ENCODE assay signal across 8 mouse cellular contexts in genomic region chr5:65763088-65763915, GRCm38 (mm10). TPM values are rescaled to one million over a fixed set of nuclear protein-coding genes. Genes with fewer than 3 reads are reported as not detected.
A peak's percentile ranks its signal among the peaks of the same experiment; 100 is the strongest.
DNase-seq lines count a peak whose midpoint lies in the region; ATAC-seq and TF ChIP-seq lines count a peak whose summit lies in the region.

N4bp2 (plus strand) TSS chr5:65763521.

- peak within 1 kb of the TSS; percentile 92 for H3K4me2 ChIP-seq in heart, embryonic 13.5 days
- peak within 1 kb of the TSS; percentile 94 for H3K4me2 ChIP-seq in kidney, postnatal 0 days (ENCODE audit: low read length)
- H3K4me2 ChIP-seq in liver, embryonic 12.5 days = peak within 1 kb of the TSS; percentile 96
- peak within 1 kb of the TSS; percentile 68 for H3K4me2 ChIP-seq in stomach, embryonic 15.5 days

- under 1% methylated on average over 73 of the region's 80 CpGs for WGBS in heart, embryonic 13.5 days
- WGBS in kidney, postnatal 0 days = under 1% methylated on average over 54 of the region's 80 CpGs
- WGBS in liver, embryonic 12.5 days (ENCODE audit: insufficient replicate concordance) = 6% methylated on average over 64 of the region's 80 CpGs
- under 1% methylated on average over 71 of the region's 80 CpGs for WGBS in stomach, embryonic 15.5 days

- peaks cover 25% of the 10 kb centered on the region for H3K4me1 ChIP-seq in heart, embryonic 13.5 days
- no peaks in the 10 kb centered on the region for H3K4me1 ChIP-seq in kidney, postnatal 0 days (replicated peaks; ENCODE audit: insufficient read depth, low read length)
- peaks cover 37% of the 10 kb centered on the region for H3K4me1 ChIP-seq in liver, embryonic 12.5 days
- peaks cover 6% of the 10 kb centered on the region for H3K4me1 ChIP-seq in stomach, embryonic 15.5 days

- no peak for TF ChIP-seq CTCF in kidney, postnatal 0 days (IDR thresholded peaks at IDR 0.05; ENCODE audit: low read depth)

- peaks cover 4% of the 10 kb centered on the region for H3K36me3 ChIP-seq in heart, embryonic 13.5 days
- H3K36me3 ChIP-seq in kidney, postnatal 0 days (ENCODE audit: insufficient read depth, low read length) = no peaks in the 10 kb centered on the region
- peaks cover 11% of the 10 kb centered on the region for H3K36me3 ChIP-seq in liver, embryonic 12.5 days
- H3K36me3 ChIP-seq in stomach, embryonic 15.5 days = no peaks in the 10 kb centered on the region

- peak within 1 kb of the TSS; percentile 96 for H3K9ac ChIP-seq in heart, embryonic 13.5 days
- H3K9ac ChIP-seq in kidney, postnatal 0 days (ENCODE audit: low read depth, low read length) = peak within 1 kb of the TSS; percentile 96
- H3K9ac ChIP-seq in liver, embryonic 12.5 days = peak within 1 kb of the TSS; percentile 95
- peak within 1 kb of the TSS; percentile 98 for H3K9ac ChIP-seq in stomach, embryonic 15.5 days

- H3K4me3 ChIP-seq in heart, embryonic 13.5 days = peak within 1 kb of the TSS; percentile 77
- peak within 1 kb of the TSS; percentile 77 for H3K4me3 ChIP-seq in kidney, postnatal 0 days (replicated peaks; ENCODE audit: low read depth, low read length)
- H3K4me3 ChIP-seq in liver, embryonic 12.5 days = peak within 1 kb of the TSS; percentile 81
- H3K4me3 ChIP-seq in stomach, embryonic 15.5 days (replicated peaks) = peak within 1 kb of the TSS; percentile 92

- DNase-seq in B cell, adult 2 months = peak; percentile 76 to 78
- peak; percentile 36 for DNase-seq in brain, embryonic 18.5 days (ENCODE audit: low read depth, low spot score)
- peak; percentile 87 for DNase-seq in kidney, postnatal 0 days (ENCODE audit: low spot score)
- peak; percentile 64 for DNase-seq in naive thymus-derived CD4-positive, alpha-beta T cell, adult 2 months (ENCODE audit: low read depth)

- peak; percentile 51 for ATAC-seq in erythroid progenitor cell, adult 5-6 weeks (replicated peaks; ENCODE audit: low FRiP score, poor library complexity, severe bottlenecking)
- peak; percentile 19; the same call in 1 of the 2 replicates for ATAC-seq in heart, embryonic 13.5 days (ENCODE audit: extremely low read depth, insufficient number of reproducible peaks, low FRiP score, low TSS enrichment)
- peak; percentile 38 for ATAC-seq in kidney, postnatal 0 days (replicated peaks; ENCODE audit: low FRiP score, low read depth)
- ATAC-seq in liver, embryonic 12.5 days = peak; percentile 56
- ATAC-seq in stomach, embryonic 15.5 days (ENCODE audit: insufficient read depth, low FRiP score, low read depth) = peak; percentile 32

- H3K9me3 ChIP-seq in heart, embryonic 13.5 days = no peaks in the 10 kb centered on the region
- H3K9me3 ChIP-seq in kidney, postnatal 0 days (replicated peaks; ENCODE audit: low read length) = no peaks in the 10 kb centered on the region
- no peaks in the 10 kb centered on the region for H3K9me3 ChIP-seq in liver, embryonic 12.5 days (replicated peaks)
- no peaks in the 10 kb centered on the region for H3K9me3 ChIP-seq in stomach, embryonic 15.5 days

- H3K27me3 ChIP-seq in heart, embryonic 13.5 days (replicated peaks) = no peaks in the 10 kb centered on the region
- no peaks in the 10 kb centered on the region for H3K27me3 ChIP-seq in kidney, postnatal 0 days (ENCODE audit: insufficient read depth, low read length)
- no peaks in the 10 kb centered on the region for H3K27me3 ChIP-seq in liver, embryonic 12.5 days (replicated peaks)
- no peaks in the 10 kb centered on the region for H3K27me3 ChIP-seq in stomach, embryonic 15.5 days (replicated peaks)

- H3K27ac ChIP-seq in heart, embryonic 13.5 days (replicated peaks) = peak within 1 kb of the TSS; percentile 100
- H3K27ac ChIP-seq in kidney, postnatal 0 days = peak within 1 kb of the TSS; percentile 99
- peak within 1 kb of the TSS; percentile 98 for H3K27ac ChIP-seq in liver, embryonic 12.5 days
- peak within 1 kb of the TSS; percentile 100 for H3K27ac ChIP-seq in stomach, embryonic 15.5 days

RNA-seq across cellular contexts. Expression of gene N4bp2, which starts in this region (rescaled TPM):
- 53.7 and 59.1 TPM in 2 replicates for total RNA-seq in erythroid progenitor cell, adult 5-6 weeks (2015; ENCODE audit: low replicate concordance)
- total RNA-seq in erythroid progenitor cell, adult 5-6 weeks (2017; ENCODE audit: low replicate concordance) = 32.6 and 50.2 TPM in 2 replicates
- 15.4 and 15.9 TPM in 2 replicates for polyA plus RNA-seq in heart, embryonic 13.5 days (2015; fragmentation: Nextera tagmentation; extraction: Ambion mirVana)
- 14.9 and 15.8 TPM in 2 replicates for polyA plus RNA-seq in kidney, postnatal 0 days (2015; fragmentation: Nextera tagmentation; extraction: Ambion mirVana)
- 17.9 and 18.5 TPM in 2 replicates for polyA plus RNA-seq in liver, embryonic 12.5 days (2016; fragmentation: Nextera tagmentation; extraction: Ambion mirVana)
- 22.4 and 23.3 TPM in 2 replicates for polyA plus RNA-seq in stomach, embryonic 15.5 days (2015; fragmentation: Nextera tagmentation; extraction: Ambion mirVana)

Comparison
In these comparisons a context has a peak if more than half of its experiments do, and no peak if none do; other contexts are left out.
1. Peak in every context shown above with its lines: DNase-seq, ATAC-seq, H3K4me3 ChIP-seq and H3K27ac ChIP-seq.
2. DNase-seq: peak in every context shown above with its lines; median percentile 87 in kidney, postnatal 0 days; 77 in B cell, adult 2 months; 64 in naive thymus-derived CD4-positive, alpha-beta T cell, adult 2 months; 36 in brain, embryonic 18.5 days.